Mouse (Mus musculus) cerebral cortex, adult 2 months (tissue): ENCODE results near the gene Ace3.

Experiments
- WGBS: fragments of 180-500 bp; shearing (Covaris S2); methylation state at CpG from one replicate; pipeline ENCODE4 v1.1.7; 2018; 5-methylcytosine and 5-hydroxymethylcytosine counted together

The Ace3 gene

DNA sequence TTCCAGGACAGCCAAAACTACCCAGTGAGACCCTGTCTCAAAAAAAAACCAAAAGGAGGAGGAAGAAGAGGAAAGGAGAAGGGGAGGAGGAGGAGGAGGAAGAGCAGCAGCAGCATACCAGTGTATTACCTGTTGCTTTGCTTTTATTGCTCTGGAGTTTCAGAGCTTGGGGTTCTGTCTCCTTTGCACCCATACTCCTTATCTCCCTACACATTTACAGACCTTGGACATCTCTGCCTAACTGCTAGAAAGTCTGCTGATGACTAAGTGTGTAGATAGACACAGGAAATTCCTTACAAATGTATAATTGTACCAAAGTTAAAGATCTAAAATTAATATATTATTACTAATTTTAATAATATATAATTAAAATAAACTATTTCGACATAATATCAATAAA is 50.8 kb downstream of the Ace3 start:
- 92% methylated on average over 1 of the region's 1 CpGs for WGBS

DNA sequence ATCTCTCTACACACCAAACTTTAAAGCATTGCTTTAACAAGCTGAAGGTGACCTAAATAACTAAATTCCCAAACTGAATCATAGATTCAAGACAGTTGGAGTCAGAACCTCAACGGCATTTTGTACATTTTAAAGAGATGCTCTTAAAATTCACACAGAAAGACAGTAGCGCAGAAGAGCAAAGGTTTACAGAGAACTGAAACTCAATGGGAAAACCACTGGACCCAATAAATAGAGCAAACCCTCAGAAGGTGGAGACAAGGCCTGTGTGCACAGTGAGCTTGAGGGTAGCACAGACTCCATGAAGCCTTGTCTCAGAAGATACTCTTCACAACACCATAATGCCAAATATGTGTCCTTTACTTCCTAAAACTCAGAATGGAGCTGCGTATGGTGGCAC is 51.3 kb downstream of the Ace3 start:
- WGBS: 82% methylated on average over 3 of the region's 3 CpGs

DNA sequence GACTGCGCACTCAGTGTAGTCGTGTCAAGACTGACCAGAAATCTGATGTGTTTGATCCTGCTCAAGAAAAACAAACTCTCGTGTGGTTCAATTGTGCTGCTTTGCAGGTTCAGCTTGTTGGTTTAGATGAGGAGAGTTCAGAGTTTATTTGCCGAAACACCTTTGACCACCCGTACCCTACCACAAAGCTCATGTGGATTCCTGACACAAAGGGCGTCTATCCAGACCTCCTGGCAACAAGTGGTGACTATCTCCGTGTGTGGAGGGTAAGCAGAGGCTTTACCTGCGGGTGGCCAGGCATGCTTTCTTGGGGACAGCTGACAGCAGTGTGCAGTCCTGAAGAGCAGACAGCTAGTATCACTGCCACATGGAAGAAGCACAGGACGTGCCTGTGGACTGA is 52.1 kb downstream of the Ace3 start:
- WGBS: 76% methylated on average over 9 of the region's 9 CpGs

- WGBS: 65% methylated on average over 2 of the region's 2 CpGs
Measured at GRCm38 (mm10) chr11:106053921-106054320, 59.4 kb downstream of the Ace3 start.

- WGBS: 95% methylated on average over 8 of the region's 8 CpGs
Measured at GRCm38 (mm10) chr11:106054600-106054999, 60.1 kb downstream of the Ace3 start.
